Mouse (Mus musculus) spleen, adult 2 months (tissue): ENCODE results near the gene Pgm2l1. TPM values are rescaled to one million over a fixed set of nuclear protein-coding genes. Genes with fewer than 3 reads are reported as not detected.

Experiments
- DNase-seq, 2 experiments: peaks; one replicate each; pipeline versions ENCODE4 v3.0.0 to v3.0.0-alpha.2; 2012 to 2021; ENCODE audit warnings: low spot score in 2 of 2, low read depth in 1 of 2
- H3K27ac ChIP-seq: fragments of 200-500 bp; 2 replicates; pipeline ENCODE4 v1.5.1; 2012; ENCODE audit warnings: low read length, inconsistent platforms; ENCODE audit not compliant: insufficient read depth
- H3K27me3 ChIP-seq: fragments of 200-500 bp; 2 replicates; pipeline ENCODE4 v1.6.1; 2012; ENCODE audit warnings: mild to moderate bottlenecking, moderate library complexity, low read length, inconsistent platforms; ENCODE audit not compliant: control insufficient read depth, insufficient read depth
- H3K36me3 ChIP-seq: fragments of 200-500 bp; 2 replicates; pipeline ENCODE4 v1.6.1; 2012; ENCODE audit warnings: mild to moderate bottlenecking, low read length, inconsistent platforms; ENCODE audit not compliant: control insufficient read depth, insufficient read depth
- H3K4me1 ChIP-seq: fragments of 200-500 bp; 2 replicates; pipeline ENCODE4 v1.6.1; 2011; ENCODE audit warnings: inconsistent platforms; ENCODE audit not compliant: control insufficient read depth, insufficient read depth, insufficient read length
- H3K4me3 ChIP-seq: fragments of 200-500 bp; 2 replicates; pipeline ENCODE4 v1.5.1; 2011; ENCODE audit warnings: mild to moderate bottlenecking, inconsistent platforms; ENCODE audit not compliant: insufficient read depth, insufficient read length; ENCODE audit errors: extremely low read depth
- CTCF ChIP-seq: fragments of 200-500 bp; IDR thresholded peaks from 2 replicates; pipeline ENCODE4 v1.5.1; 2011; ENCODE audit warnings: mild to moderate bottlenecking, inconsistent platforms; ENCODE audit not compliant: insufficient read depth, insufficient read length, insufficient replicate concordance; ENCODE audit errors: extremely low read depth
- POLR2A ChIP-seq: fragments of 200-500 bp; IDR thresholded peaks from 2 replicates; pipeline ENCODE4 v1.6.1; 2011; ENCODE audit warnings: low read depth, low read length, inconsistent platforms
- WGBS: fragments of 180-500 bp; shearing (Covaris S2); methylation state at CpG from one replicate; pipeline ENCODE4 v1.1.7; 2018; 5-methylcytosine and 5-hydroxymethylcytosine counted together
- polyA plus RNA-seq: library from polyadenylated mRNA; depleted of rRNA; stranded (reverse); fragments of >200 nt; gene quantifications from 2 replicates; pipeline ENCODE4 v1.2.3, GENCODE M21; 2012; rRNA removed

Pgm2l1 gene
- 3.9 and 4.0 TPM in 2 replicates for polyA plus RNA-seq

GRCm38 (mm10) chr7:100227158-100227875, at the start of gene Pgm2l1:
TSS of gene Pgm2l1 (plus strand) at chr7:100227394.
- 1% methylated on average over 72 of the region's 72 CpGs for WGBS
- TF ChIP-seq CTCF (no peak), POLR2A (peak; percentile 61; the same call in 1 of the 2 replicates)
- Histone ChIP-seq H3K27me3 (no peaks in the 10 kb centered on the region), H3K36me3 (no peaks in the 10 kb centered on the region), H3K27ac (peak within 1 kb of the TSS; percentile 90), H3K4me1 (peaks cover 2% of the 10 kb centered on the region; the same call in 1 of the 2 replicates), H3K4me3 (peak within 1 kb of the TSS; percentile 73)
- peak; percentile 84 to 98 for DNase-seq

- 7% methylated on average over 30 of the region's 30 CpGs for WGBS
- Histone ChIP-seq H3K4me3 (no peak overlapping the region), H3K27ac (no peak overlapping the region), H3K27me3 (peaks cover 6% of the 10 kb centered on the region), H3K4me1 (no peaks in the 10 kb centered on the region; the same call in 1 of the 2 replicates), H3K36me3 (no peaks in the 10 kb centered on the region)
- no peak for TF ChIP-seq POLR2A
- no peak for TF ChIP-seq CTCF
- no peak for DNase-seq
These were observed 48.9 kb upstream of the Pgm2l1 start for GRCm38 (mm10) chr7:100178016-100178890.

GRCm38 (mm10) chr7:100178891-100179233, 48.3 kb upstream of the Pgm2l1 start:
- 6% methylated on average over 15 of the region's 15 CpGs for WGBS
- peaks cover 6% of the 10 kb centered on the region for H3K27me3 ChIP-seq
- H3K27ac ChIP-seq = no peak overlapping the region
- no peak for TF ChIP-seq CTCF
- no peak for TF ChIP-seq POLR2A
- H3K36me3 ChIP-seq = no peaks in the 10 kb centered on the region
- H3K4me3 ChIP-seq = 0 out of 2 replicates have a peak overlapping the region, but pooled peaks have one; percentile 16
- no peaks in the 10 kb centered on the region; the same call in 1 of the 2 replicates for H3K4me1 ChIP-seq
- no peak for DNase-seq

GRCm38 (mm10) chr7:100179394-100179793, 47.8 kb upstream of the Pgm2l1 start:
- 66% methylated on average over 7 of the region's 7 CpGs for WGBS
- Histone ChIP-seq H3K4me3 (no peak overlapping the region), H3K36me3 (no peaks in the 10 kb centered on the region), H3K4me1 (no peaks in the 10 kb centered on the region; the same call in 1 of the 2 replicates), H3K27me3 (peaks cover 6% of the 10 kb centered on the region), H3K27ac (no peak overlapping the region)
- no peak for DNase-seq
- TF ChIP-seq CTCF (no peak), POLR2A (no peak)

- no peak for DNase-seq
- Histone ChIP-seq H3K4me1 (no peaks in the 10 kb centered on the region; the same call in 1 of the 2 replicates), H3K27ac (no peak overlapping the region), H3K36me3 (no peaks in the 10 kb centered on the region), H3K27me3 (peaks cover 6% of the 10 kb centered on the region), H3K4me3 (no peak overlapping the region)
- no peak for TF ChIP-seq POLR2A
- TF ChIP-seq CTCF = no peak
- 83% methylated on average over 7 of the region's 7 CpGs for WGBS
These were observed 47.3 kb upstream of the Pgm2l1 start for GRCm38 (mm10) chr7:100179836-100180407.

- H3K27me3 ChIP-seq = peaks cover 6% of the 10 kb centered on the region
- H3K4me1 ChIP-seq = no peaks in the 10 kb centered on the region; the same call in 1 of the 2 replicates
- H3K4me3 ChIP-seq = no peak overlapping the region
- H3K36me3 ChIP-seq = no peaks in the 10 kb centered on the region
- H3K27ac ChIP-seq = no peak overlapping the region
- TF ChIP-seq CTCF (no peak), POLR2A (no peak)
- DNase-seq = no peak
- WGBS = 92% methylated on average over 2 of the region's 2 CpGs
These were observed 46.0 kb upstream of the Pgm2l1 start for GRCm38 (mm10) chr7:100181176-100181575.
